Mouse (Mus musculus): ENCODE results near the gene Akap8. TPM values are rescaled to one million over a fixed set of nuclear protein-coding genes. Genes with fewer than 3 reads are reported as not detected.

The Akap8 gene
- polyA plus RNA-seq, 2 experiments = 12.3 to 26.8 TPM

- H3K9ac ChIP-seq (replicated peaks) = no peak overlapping the region
- peaks cover 10 to 11% of the 10 kb centered on the region in 2 experiments for H3K4me1 ChIP-seq (replicated peaks; ENCODE audit: control insufficient read depth in 2 of 2, insufficient read depth in 2 of 2, low read length in 1 of 2)
- H3K9me3 ChIP-seq (ENCODE audit: control insufficient read depth, low read length) = no peaks in the 10 kb centered on the region
- H3K4me2 ChIP-seq (ENCODE audit: low read depth) = no peak overlapping the region
- no peak overlapping the region for H3K27ac ChIP-seq
- peaks cover 42% of the 10 kb centered on the region for H3K36me3 ChIP-seq (replicated peaks; ENCODE audit: control insufficient read depth, insufficient read depth, low read depth)
- ATAC-seq (ENCODE audit: insufficient read depth) = no peak
- DNase-seq (ENCODE audit: low read depth in 3 of 3, low spot score in 3 of 3) = no peak
- WGBS (ENCODE audit: insufficient replicate concordance) = 82% methylated on average over 4 of the region's 4 CpGs
- TF ChIP-seq CTCF (IDR thresholded peaks at IDR 0.05; ENCODE audit: low read depth) = no peak
- no peak for TF ChIP-seq EP300 (IDR thresholded peaks at IDR 0.05; ENCODE audit: low read depth)
- H3K27me3 ChIP-seq (ENCODE audit: control insufficient read depth, insufficient read depth, low read length) = no peaks in the 10 kb centered on the region
- H3K4me3 ChIP-seq (ENCODE audit: insufficient read depth in 1 of 2, low read depth in 2 of 2, low read length in 2 of 2) = no peak overlapping the region
Measured at GRCm38 (mm10) chr17:32353696-32354095, 32.7 kb upstream of the Akap8 start.

GRCm38 (mm10) chr17:32351726-32352125 lies 30.7 kb upstream of the Akap8 start:
- no peak for ATAC-seq (ENCODE audit: insufficient read depth)
- TF ChIP-seq EP300 (IDR thresholded peaks at IDR 0.05; ENCODE audit: low read depth) = no peak
- TF ChIP-seq CTCF (IDR thresholded peaks at IDR 0.05; ENCODE audit: low read depth) = no peak
- DNase-seq (ENCODE audit: low read depth in 3 of 3, low spot score in 3 of 3) = no peak

GRCm38 (mm10) chr17:32351269-32351668 lies 30.2 kb upstream of the Akap8 start:
- ATAC-seq (ENCODE audit: insufficient read depth) (no peak), DNase-seq (ENCODE audit: low read depth in 3 of 3, low spot score in 3 of 3) (no peak)
- H3K36me3 ChIP-seq (replicated peaks; ENCODE audit: control insufficient read depth, insufficient read depth, low read depth) = peaks cover 21% of the 10 kb centered on the region
- 61% methylated on average over 3 of the region's 3 CpGs for WGBS (ENCODE audit: insufficient replicate concordance)
- peak overlapping the region; percentile 14 to 88; a peak in 3 of 4 replicates for H3K4me3 ChIP-seq (ENCODE audit: insufficient read depth in 1 of 2, low read depth in 2 of 2, low read length in 2 of 2)
- H3K4me2 ChIP-seq (ENCODE audit: low read depth) = peak overlapping the region; percentile 84
- TF ChIP-seq EP300 (IDR thresholded peaks at IDR 0.05; ENCODE audit: low read depth) (no peak), CTCF (IDR thresholded peaks at IDR 0.05; ENCODE audit: low read depth) (no peak)
- no peaks in the 10 kb centered on the region for H3K27me3 ChIP-seq (ENCODE audit: control insufficient read depth, insufficient read depth, low read length)
- H3K9me3 ChIP-seq (ENCODE audit: control insufficient read depth, low read length) = no peaks in the 10 kb centered on the region
- peak overlapping the region; percentile 51; the same call in 1 of the 2 replicates for H3K9ac ChIP-seq (replicated peaks)
- peaks cover 13 to 17% of the 10 kb centered on the region in 2 experiments for H3K4me1 ChIP-seq (replicated peaks; ENCODE audit: control insufficient read depth in 2 of 2, insufficient read depth in 2 of 2, low read length in 1 of 2)
- no peak overlapping the region for H3K27ac ChIP-seq

More at GRCm38 (mm10) chr17:32351726-32352125, 30.7 kb upstream of the Akap8 start:
- H3K9ac ChIP-seq (replicated peaks) = no peak overlapping the region
- no peak overlapping the region for H3K4me2 ChIP-seq (ENCODE audit: low read depth)
- no peaks in the 10 kb centered on the region for H3K27me3 ChIP-seq (ENCODE audit: control insufficient read depth, insufficient read depth, low read length)
- H3K36me3 ChIP-seq (replicated peaks; ENCODE audit: control insufficient read depth, insufficient read depth, low read depth) = peaks cover 25% of the 10 kb centered on the region
- H3K4me3 ChIP-seq (ENCODE audit: insufficient read depth in 1 of 2, low read depth in 2 of 2, low read length in 2 of 2) = no peak overlapping the region
- H3K27ac ChIP-seq = no peak overlapping the region
- no peaks in the 10 kb centered on the region for H3K9me3 ChIP-seq (ENCODE audit: control insufficient read depth, low read length)
- H3K4me1 ChIP-seq (replicated peaks; ENCODE audit: control insufficient read depth in 2 of 2, insufficient read depth in 2 of 2, low read length in 1 of 2) = peaks cover 13 to 17% of the 10 kb centered on the region in 2 experiments

GRCm38 (mm10) chr17:32350382-32350983 lies 29.4 kb upstream of the Akap8 start, which contains the start of gene Akap8l:
Gene Akap8l, minus strand, starts transcription at chr17:32350607.
- ATAC-seq (ENCODE audit: insufficient read depth) (peak; percentile 95), DNase-seq (ENCODE audit: low read depth in 3 of 3, low spot score in 3 of 3) (peak; percentile 98 to 99 (median 98))
- WGBS (ENCODE audit: insufficient replicate concordance) = under 1% methylated on average over 37 of the region's 37 CpGs
- Histone ChIP-seq H3K27ac (peak within 1 kb of the TSS; percentile 88), H3K4me1 (replicated peaks; ENCODE audit: control insufficient read depth in 2 of 2, insufficient read depth in 2 of 2, low read length in 1 of 2) (peaks cover 13 to 17% of the 10 kb centered on the region in 2 experiments), H3K9me3 (ENCODE audit: control insufficient read depth, low read length) (no peaks in the 10 kb centered on the region), H3K36me3 (replicated peaks; ENCODE audit: control insufficient read depth, insufficient read depth, low read depth) (peaks cover 13% of the 10 kb centered on the region), H3K9ac (replicated peaks) (peak within 1 kb of the TSS; percentile 87), H3K4me2 (ENCODE audit: low read depth) (peak within 1 kb of the TSS; percentile 96), H3K4me3 (ENCODE audit: insufficient read depth in 1 of 2, low read depth in 2 of 2, low read length in 2 of 2) (peak within 1 kb of the TSS; percentile 81 to 88), H3K27me3 (ENCODE audit: control insufficient read depth, insufficient read depth, low read length) (no peaks in the 10 kb centered on the region)
- TF ChIP-seq EP300 (IDR thresholded peaks at IDR 0.05; ENCODE audit: low read depth) (peak; percentile 64; the same call in 1 of the 2 replicates), CTCF (IDR thresholded peaks at IDR 0.05; ENCODE audit: low read depth) (no peak)

GRCm38 (mm10) chr17:32349851-32350381 lies 28.9 kb upstream of the Akap8 start:
- peaks cover 13 to 17% of the 10 kb centered on the region in 2 experiments for H3K4me1 ChIP-seq (replicated peaks; ENCODE audit: control insufficient read depth in 2 of 2, insufficient read depth in 2 of 2, low read length in 1 of 2)
- H3K4me3 ChIP-seq (ENCODE audit: insufficient read depth in 1 of 2, low read depth in 2 of 2, low read length in 2 of 2) = peak overlapping the region; percentile 81 to 88
- TF ChIP-seq CTCF (IDR thresholded peaks at IDR 0.05; ENCODE audit: low read depth) (no peak), EP300 (IDR thresholded peaks at IDR 0.05; ENCODE audit: low read depth) (no peak)
- H3K36me3 ChIP-seq (replicated peaks; ENCODE audit: control insufficient read depth, insufficient read depth, low read depth) = peaks cover 8% of the 10 kb centered on the region
- H3K9ac ChIP-seq (replicated peaks) = peak overlapping the region; percentile 87
- DNase-seq (ENCODE audit: low read depth in 3 of 3, low spot score in 3 of 3) (peak in 1 of 3 experiments; percentile 36), ATAC-seq (ENCODE audit: insufficient read depth) (peak; percentile 17)
- no peaks in the 10 kb centered on the region for H3K9me3 ChIP-seq (ENCODE audit: control insufficient read depth, low read length)
- under 1% methylated on average over 24 of the region's 24 CpGs for WGBS (ENCODE audit: insufficient replicate concordance)
- H3K4me2 ChIP-seq (ENCODE audit: low read depth) = peak overlapping the region; percentile 96
- H3K27me3 ChIP-seq (ENCODE audit: control insufficient read depth, insufficient read depth, low read length) = no peaks in the 10 kb centered on the region
- H3K27ac ChIP-seq = peak overlapping the region; percentile 88

Data from liver, embryonic 14.5 days (tissue).